Mouse (Mus musculus) ES-E14 (cell line): Measurements from ENCODE around the gene Zfp334. TPM values are rescaled to one million over a fixed set of nuclear protein-coding genes. Genes with fewer than 3 reads are reported as not detected.

Experiments
- DNase-seq: peaks from one replicate; pipeline ENCODE4 v3.0.0-alpha.2; 2013; ENCODE audit warnings: low read depth, low spot score
- H3K27ac ChIP-seq: 2 replicates; pipeline ENCODE4 v1.5.1; 2012; ENCODE audit warnings: low read depth, mild to moderate bottlenecking, low read length, moderate library complexity, mixed read lengths; ENCODE audit not compliant: poor library complexity, insufficient read depth, severe bottlenecking
- H3K36me3 ChIP-seq: 2 replicates; pipeline ENCODE4 v1.6.1; 2012; ENCODE audit warnings: mild to moderate bottlenecking, low read length, moderate library complexity, mixed read lengths; ENCODE audit not compliant: control insufficient read depth, poor library complexity, insufficient read depth, severe bottlenecking
- H3K4me1 ChIP-seq, 2 experiments: fragments of 150-350 bp in 1 of 2; sonication (generic) in 1 of 2; 2 replicates each; pipeline ENCODE4 v1.6.1; 2012; ENCODE audit warnings: low read length in 2 of 2, mild to moderate bottlenecking in 1 of 2, mixed read lengths in 1 of 2; ENCODE audit not compliant: control insufficient read depth in 2 of 2, insufficient read depth in 2 of 2, poor library complexity in 1 of 2
- H3K4me3 ChIP-seq, 2 experiments: fragments of 150-350 bp in 1 of 2; sonication (generic) in 1 of 2; 2 replicates each; pipeline ENCODE4 v1.5.1; 2012; ENCODE audit warnings: low read length in 2 of 2, low read depth in 1 of 2, mild to moderate bottlenecking in 1 of 2, mixed read lengths in 1 of 2; ENCODE audit not compliant: insufficient read depth in 1 of 2, poor library complexity in 1 of 2, severe bottlenecking in 1 of 2
- H3K9ac ChIP-seq: 2 replicates; pipeline ENCODE4 v1.6.1; 2012; ENCODE audit warnings: low read depth, mild to moderate bottlenecking, low read length, mixed read lengths; ENCODE audit not compliant: poor library complexity, insufficient read depth, severe bottlenecking
- H3K9me3 ChIP-seq: fragments of 150-350 bp; sonication (generic); 2 replicates; pipeline ENCODE4 v1.6.1; 2012; ENCODE audit warnings: low read depth, mild to moderate bottlenecking, low read length; ENCODE audit not compliant: control insufficient read depth, insufficient read depth
- CHD2 ChIP-seq: IDR thresholded peaks from 2 replicates; pipeline ENCODE4 v1.6.1; 2014; ENCODE audit warnings: mild to moderate bottlenecking, low read depth, low read length, inconsistent platforms
- HCFC1 ChIP-seq: IDR thresholded peaks from 2 replicates; pipeline ENCODE4 v1.6.1; 2012; ENCODE audit warnings: low read length, inconsistent platforms, borderline replicate concordance; ENCODE audit not compliant: insufficient read depth
- MAFK ChIP-seq: IDR thresholded peaks from 2 replicates; pipeline ENCODE4 v1.6.1; 2014; ENCODE audit warnings: mild to moderate bottlenecking, low read depth, low read length, inconsistent platforms; ENCODE audit not compliant: insufficient read depth
- ZC3H11A ChIP-seq: IDR thresholded peaks from 2 replicates; pipeline ENCODE4 v1.6.1; 2012; ENCODE audit warnings: low read depth, mild to moderate bottlenecking, inconsistent platforms, low read length, borderline replicate concordance
- ZNF384 ChIP-seq: IDR thresholded peaks from 2 replicates; pipeline ENCODE4 v1.6.1; 2012; ENCODE audit warnings: low read depth, low read length, inconsistent platforms
- in situ Hi-C, 2 experiments: fragments of 600-800 bp; cut with MboI; formaldehyde crosslinking; loops; one replicate each; pipeline ENCODE4 v1.15.1; 2025; ENCODE audit warnings: low sequenced_read_pairs in 2 of 2, inconsistent platforms in 1 of 2; ENCODE audit not compliant: unreplicated experiment in 2 of 2
- total RNA-seq: library from RNA; depleted of rRNA; stranded (reverse); fragments of 300-350 nt; gene quantifications from 2 replicates; pipeline ENCODE4 v1.2.3, GENCODE M21; 2012

Gene Zfp334
- total RNA-seq, 1 experiment = 6.5 TPM

- peak overlapping the region; percentile 6 to 56 for H3K4me3 ChIP-seq
- no peaks in the 10 kb centered on the region for H3K36me3 ChIP-seq
- no peak for TF ChIP-seq ZC3H11A
- TF ChIP-seq ZNF384 = peak; percentile 96
- peaks cover 0 to 15% of the 10 kb centered on the region in 2 experiments; a peak in 1 of 4 replicates for H3K4me1 ChIP-seq
- in situ Hi-C loops = no loop called here
- DNase-seq = peak; percentile 68
- H3K9me3 ChIP-seq = no peaks in the 10 kb centered on the region
- H3K27ac ChIP-seq = no peak overlapping the region
- no peak overlapping the region for H3K9ac ChIP-seq
Measured at GRCm38 (mm10) chr2:165398164-165398785, 10.2 kb upstream of the Zfp334 start.

GRCm38 (mm10) chr2:165397502-165398163 lies 9.6 kb upstream of the Zfp334 start:
- no peaks in the 10 kb centered on the region for H3K36me3 ChIP-seq
- no peak for DNase-seq
- no peak overlapping the region for H3K27ac ChIP-seq
- H3K9ac ChIP-seq = no peak overlapping the region
- TF ChIP-seq MAFK (no peak), ZNF384 (no peak), HCFC1 (no peak), CHD2 (no peak), ZC3H11A (no peak)
- peaks cover 0 to 15% of the 10 kb centered on the region in 2 experiments; a peak in 1 of 4 replicates for H3K4me1 ChIP-seq
- in situ Hi-C loops = no loop called here
- H3K4me3 ChIP-seq = peak overlapping the region; percentile 6 to 56
- no peaks in the 10 kb centered on the region for H3K9me3 ChIP-seq

- no peak for DNase-seq
- peak overlapping the region in 1 of 2 experiments; percentile 6; a peak in 2 of 4 replicates for H3K4me3 ChIP-seq
- no peaks in the 10 kb centered on the region for H3K9me3 ChIP-seq
- no peaks in the 10 kb centered on the region for H3K36me3 ChIP-seq
- H3K9ac ChIP-seq = no peak overlapping the region
- in situ Hi-C loops = no loop called here
- no peak overlapping the region for H3K27ac ChIP-seq
- TF ChIP-seq CHD2 (no peak), HCFC1 (no peak), MAFK (no peak), ZNF384 (no peak), ZC3H11A (no peak)
- peaks cover 0 to 15% of the 10 kb centered on the region in 2 experiments; a peak in 1 of 4 replicates for H3K4me1 ChIP-seq
Measured at GRCm38 (mm10) chr2:165396831-165397501, 8.9 kb upstream of the Zfp334 start.

- Histone ChIP-seq H3K36me3 (no peaks in the 10 kb centered on the region), H3K4me3 (no peak overlapping the region), H3K27ac (no peak overlapping the region), H3K4me1 (peaks cover 3% of the 10 kb centered on the region in 2 experiments; a peak in 2 of 4 replicates), H3K9ac (no peak overlapping the region), H3K9me3 (no peaks in the 10 kb centered on the region)
- in situ Hi-C loops = no loop called here
- DNase-seq = no peak
- no peak for TF ChIP-seq ZC3H11A
- TF ChIP-seq MAFK = no peak
- no peak for TF ChIP-seq ZNF384
- no peak for TF ChIP-seq CHD2
- TF ChIP-seq HCFC1 = no peak
Measured at GRCm38 (mm10) chr2:165392156-165392555, 4.1 kb upstream of the Zfp334 start.
